Mouse (Mus musculus) heart, adult 2 months (tissue): ENCODE data around the gene Bola3.

Experiments
- CTCF ChIP-seq: fragments of 200-600 bp; IDR thresholded peaks from 2 replicates; pipeline ENCODE4 v1.8.1; 2022; ENCODE audit warnings: antibody characterized with exemption, mild to moderate bottlenecking, moderate library complexity
- EP300 ChIP-seq: fragments of 200-500 bp; IDR thresholded peaks from 2 replicates; pipeline ENCODE4 v1.6.1; 2011; ENCODE audit warnings: low read depth, low read length, control low read depth; ENCODE audit not compliant: insufficient read depth

GRCm38 (mm10) chr6:83347916-83348315, 1.0 kb upstream of the Bola3 start:
- no peak for TF ChIP-seq CTCF
- no peak for TF ChIP-seq EP300
